Mouse (Mus musculus) limb, embryonic 13.5 days (tissue): ENCODE measurements around the gene Sctr. TPM values are rescaled to one million over a fixed set of nuclear protein-coding genes. Genes with fewer than 3 reads are reported as not detected.
"Not testable (repeated sequence)": the region's sequence is repeated elsewhere in the genome, so short reads cannot be mapped to it uniquely, and the experiment has no call there.

Source experiments
- ATAC-seq: fragments of 200-750 bp; cut with Nextera tagmentation; 2 replicates; pipeline ENCODE4 v1.8.0; 2017; ENCODE audit warnings: low read depth, moderate number of reproducible peaks, moderate TSS enrichment; ENCODE audit not compliant: low FRiP score
- H3K27ac ChIP-seq: fragments of 300-500 bp; sonication (generic); 2 replicates; pipeline ENCODE4 v1.5.1; 2015; ENCODE audit warnings: inconsistent platforms, mild to moderate bottlenecking, moderate library complexity
- H3K27me3 ChIP-seq: fragments of 300-500 bp; sonication (generic); 2 replicates; pipeline ENCODE4 v1.6.1; 2015; ENCODE audit warnings: mild to moderate bottlenecking, inconsistent platforms
- H3K36me3 ChIP-seq: fragments of 300-500 bp; sonication (generic); 2 replicates; pipeline ENCODE4 v1.6.1; 2015; ENCODE audit warnings: inconsistent platforms, mild to moderate bottlenecking, moderate library complexity
- H3K4me1 ChIP-seq: fragments of 300-500 bp; sonication (generic); 2 replicates; pipeline ENCODE4 v1.6.1; 2015; ENCODE audit warnings: inconsistent platforms
- H3K4me2 ChIP-seq: fragments of 300-500 bp; sonication (generic); replicated peaks from 2 replicates; pipeline ENCODE4 v1.6.1; 2015; ENCODE audit warnings: inconsistent platforms, mild to moderate bottlenecking, moderate library complexity
- H3K4me3 ChIP-seq: fragments of 300-500 bp; sonication (generic); 2 replicates; pipeline ENCODE4 v1.5.1; 2015; ENCODE audit warnings: moderate library complexity, mild to moderate bottlenecking, inconsistent platforms
- H3K9ac ChIP-seq: fragments of 300-500 bp; sonication (generic); 2 replicates; pipeline ENCODE4 v1.6.1; 2015; ENCODE audit warnings: mild to moderate bottlenecking, inconsistent platforms
- H3K9me3 ChIP-seq: fragments of 300-500 bp; sonication (generic); 2 replicates; pipeline ENCODE4 v1.6.1; 2016; ENCODE audit warnings: inconsistent platforms
- WGBS: fragments of 180-500 bp; shearing (Covaris S2); methylation state at CpG from one replicate; pipeline ENCODE4 v1.1.7; 2015; 5-methylcytosine and 5-hydroxymethylcytosine counted together
- polyA plus RNA-seq: library from polyadenylated mRNA; unstranded; fragments of >200 nt; fragmentation: Nextera tagmentation; extraction: Ambion mirVana; gene quantifications from 2 replicates; pipeline ENCODE4 v1.2.1, GENCODE M21; 2015

Gene Sctr
- polyA plus RNA-seq, 1 experiment from 2014 or later, result 0.20 TPM

DNA sequence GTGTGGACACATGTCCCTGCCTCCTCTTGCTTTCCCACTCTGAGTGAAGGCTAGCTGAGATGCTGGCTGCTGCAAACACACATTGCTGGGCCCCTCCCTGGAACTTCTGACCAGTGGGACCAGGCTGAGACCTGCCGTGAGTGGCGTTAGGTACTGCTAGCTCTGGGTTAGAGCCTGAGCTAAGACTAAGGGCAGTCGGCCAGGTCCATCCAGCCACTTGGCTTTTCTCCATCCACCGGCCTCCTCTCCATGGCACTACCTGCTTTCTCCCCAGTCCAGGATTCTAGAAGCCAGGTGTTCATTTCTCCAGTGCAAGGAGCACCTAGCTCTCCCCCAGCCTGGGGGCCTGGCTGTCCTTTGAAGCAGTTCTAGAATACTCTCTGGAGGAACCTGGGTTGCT lies 68.2 kb downstream of the Sctr start:
- 60% methylated on average over 4 of the region's 4 CpGs for WGBS
- Histone ChIP-seq H3K27me3 (peaks cover 40% of the 10 kb centered on the region), H3K27ac (no peak overlapping the region), H3K4me3 (no peak overlapping the region), H3K36me3 (no peaks in the 10 kb centered on the region), H3K9ac (no peak overlapping the region), H3K4me1 (peaks cover 25% of the 10 kb centered on the region), H3K9me3 (no peaks in the 10 kb centered on the region), H3K4me2 (no peak overlapping the region)
- ATAC-seq, result no peak

- Histone ChIP-seq H3K36me3 (no peaks in the 10 kb centered on the region), H3K9me3 (no peaks in the 10 kb centered on the region), H3K4me1 (peaks cover 25% of the 10 kb centered on the region), H3K4me2 (no peak overlapping the region), H3K4me3 (no peak overlapping the region), H3K27ac (no peak overlapping the region), H3K9ac (no peak overlapping the region), H3K27me3 (peaks cover 40% of the 10 kb centered on the region)
- no peak for ATAC-seq
- 75% methylated on average over 5 of the region's 5 CpGs for WGBS
Observed at GRCm38 (mm10) chr1:120075507-120075906, 68.8 kb downstream of the Sctr start.

DNA sequence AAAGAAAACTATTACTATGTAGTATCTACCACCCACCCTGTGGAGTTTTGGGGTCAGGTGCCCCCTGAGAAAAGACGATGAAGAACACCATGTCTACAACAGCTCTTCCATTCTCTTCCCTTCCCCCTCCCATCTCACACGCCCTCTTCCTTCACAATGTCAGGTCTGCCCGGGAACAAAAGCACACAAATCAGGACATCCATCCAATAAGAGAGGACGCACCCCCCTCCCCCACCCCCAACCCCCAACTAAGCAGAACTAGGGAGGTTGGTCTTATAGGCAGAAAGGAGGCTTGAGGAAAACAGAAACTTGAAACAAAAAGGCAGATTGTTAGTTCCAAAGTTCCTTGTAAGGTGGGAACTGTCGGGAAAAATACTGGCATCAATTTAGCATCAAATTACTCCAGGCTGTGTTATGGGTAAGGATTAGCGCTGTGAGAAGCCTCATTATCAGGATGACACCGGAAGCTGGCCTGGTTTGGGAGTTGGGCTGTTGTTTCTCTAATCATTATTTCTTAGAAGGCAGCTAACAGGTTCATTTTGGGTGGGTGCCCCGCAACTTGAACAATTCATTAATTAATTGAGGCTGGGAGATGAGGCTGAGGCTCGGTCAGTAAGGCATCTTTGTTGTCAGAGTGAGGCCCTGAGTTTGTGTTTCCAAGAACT lies 71.2 kb downstream of the Sctr start:
- Histone ChIP-seq H3K4me1 (peaks cover 23% of the 10 kb centered on the region), H3K4me2 (no peak overlapping the region), H3K27me3 (peaks cover 22% of the 10 kb centered on the region), H3K27ac (no peak overlapping the region), H3K36me3 (no peaks in the 10 kb centered on the region), H3K4me3 (no peak overlapping the region), H3K9ac (no peak overlapping the region), H3K9me3 (no peaks in the 10 kb centered on the region)
- 30% methylated on average over 9 of the region's 9 CpGs for WGBS
- no peak for ATAC-seq

DNA sequence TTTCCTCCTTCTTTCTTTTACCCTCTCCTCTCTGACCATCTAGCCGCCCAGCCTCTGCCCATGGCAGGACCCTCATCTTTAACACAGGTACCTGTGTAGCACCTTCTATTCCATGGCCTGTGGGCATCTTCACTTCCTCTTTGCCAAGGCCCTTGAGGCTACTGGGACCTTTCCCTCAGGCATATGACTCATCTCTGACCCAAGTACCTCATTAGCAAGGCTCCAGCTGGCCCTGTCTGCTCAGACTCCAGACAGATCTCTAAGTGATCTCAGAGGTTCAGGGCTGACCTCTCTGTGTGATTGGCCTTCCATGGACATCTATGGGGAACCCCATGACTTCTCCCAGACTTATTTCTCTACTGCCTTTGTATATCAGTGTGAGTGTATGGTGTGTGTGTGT lies 73.9 kb downstream of the Sctr start:
- WGBS, result 96% methylated on average over 1 of the region's 1 CpGs
- Histone ChIP-seq H3K9ac (no peak overlapping the region), H3K4me2 (no peak overlapping the region), H3K4me1 (peaks cover 15% of the 10 kb centered on the region), H3K4me3 (no peak overlapping the region), H3K9me3 (no peaks in the 10 kb centered on the region), H3K27me3 (no peaks in the 10 kb centered on the region; the same call in 1 of the 2 replicates), H3K36me3 (no peaks in the 10 kb centered on the region), H3K27ac (no peak overlapping the region)
- no peak for ATAC-seq

DNA sequence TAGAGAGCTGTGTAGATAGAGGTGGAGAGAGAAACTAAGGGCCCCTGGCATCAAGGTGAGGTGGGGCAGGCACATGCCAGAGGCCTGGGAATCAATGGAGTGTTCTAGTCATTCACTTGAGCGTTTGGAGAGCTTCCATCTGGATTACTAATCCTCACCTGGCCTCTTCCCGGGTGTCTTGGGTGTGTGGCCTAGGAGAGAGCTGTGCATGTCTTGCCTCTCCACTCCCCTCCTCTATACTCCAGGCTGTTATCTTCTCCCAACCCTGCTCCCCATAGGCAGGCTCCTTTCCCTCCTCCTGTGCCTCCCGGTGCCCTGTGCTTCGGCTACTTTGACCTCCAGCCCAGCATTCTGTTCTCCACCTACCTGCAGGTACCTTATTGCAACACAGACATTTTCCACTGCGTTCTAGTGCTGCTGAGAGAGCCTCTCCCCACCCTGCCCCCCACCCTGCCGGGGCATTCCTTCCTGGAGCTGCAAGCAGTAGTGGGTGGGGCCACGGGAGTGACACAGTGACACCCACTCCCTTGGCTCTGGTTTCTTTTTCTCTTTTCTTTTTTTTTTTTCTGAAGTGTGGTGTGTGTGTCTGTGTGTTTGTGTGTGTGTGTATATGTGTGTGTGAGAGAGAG lies 76.4 kb downstream of the Sctr start:
- H3K27ac ChIP-seq, result no peak overlapping the region
- WGBS, result 31% methylated on average over 7 of the region's 7 CpGs
- no peak overlapping the region for H3K4me2 ChIP-seq
- H3K4me3 ChIP-seq, result no peak overlapping the region
- H3K27me3 ChIP-seq, result no peaks in the 10 kb centered on the region
- H3K36me3 ChIP-seq, result no peaks in the 10 kb centered on the region
- H3K9ac ChIP-seq, result no peak overlapping the region
- peaks cover 15% of the 10 kb centered on the region for H3K4me1 ChIP-seq
- H3K9me3 ChIP-seq, result no peaks in the 10 kb centered on the region
- 0 out of 2 replicates have a peak, but pooled peaks have one; percentile 10 for ATAC-seq

- ATAC-seq, result no peak
- no peaks in the 10 kb centered on the region for H3K36me3 ChIP-seq
- no peak overlapping the region for H3K27ac ChIP-seq
- H3K9ac ChIP-seq, result no peak overlapping the region
- no peak overlapping the region for H3K4me2 ChIP-seq
- peaks cover 15% of the 10 kb centered on the region for H3K4me1 ChIP-seq
- H3K9me3 ChIP-seq, result no peaks in the 10 kb centered on the region
- H3K27me3 ChIP-seq, result no peaks in the 10 kb centered on the region
- H3K4me3 ChIP-seq, result no peak overlapping the region
- 40% methylated on average over 5 of the region's 5 CpGs for WGBS
Observed at GRCm38 (mm10) chr1:120083921-120084517, 77.3 kb downstream of the Sctr start.

DNA sequence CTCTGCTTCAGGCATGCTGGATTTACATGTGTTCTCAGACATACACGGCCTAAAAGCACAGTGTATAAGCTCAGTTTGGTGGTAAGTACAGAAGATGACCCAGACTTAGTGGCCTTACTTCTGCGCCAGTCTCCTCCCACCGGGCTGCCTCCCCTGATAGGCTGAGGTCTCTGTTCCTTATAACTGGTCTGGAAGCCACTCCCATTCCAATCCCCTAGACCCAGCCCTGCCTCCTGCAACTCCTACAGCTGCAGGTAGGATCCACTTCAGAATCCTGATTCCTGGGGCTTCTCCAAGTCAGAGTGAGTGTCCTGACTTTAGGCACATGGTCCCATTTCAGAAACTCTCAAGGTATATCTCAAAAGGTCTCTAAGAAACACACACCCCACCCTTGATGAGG lies 79.0 kb downstream of the Sctr start:
- H3K4me1 ChIP-seq, result peaks cover 15% of the 10 kb centered on the region
- H3K27ac ChIP-seq, result no peak overlapping the region
- no peaks in the 10 kb centered on the region for H3K27me3 ChIP-seq
- H3K9me3 ChIP-seq, result no peaks in the 10 kb centered on the region
- H3K4me2 ChIP-seq, result no peak overlapping the region
- WGBS, result 70% methylated on average over 3 of the region's 3 CpGs
- no peak for ATAC-seq
- no peak overlapping the region for H3K4me3 ChIP-seq
- H3K9ac ChIP-seq, result no peak overlapping the region
- H3K36me3 ChIP-seq, result no peaks in the 10 kb centered on the region

- H3K27ac ChIP-seq, result no peak overlapping the region
- H3K9ac ChIP-seq, result no peak overlapping the region
- no peaks in the 10 kb centered on the region for H3K27me3 ChIP-seq
- H3K4me1 ChIP-seq, result peaks cover 15% of the 10 kb centered on the region
- H3K9me3 ChIP-seq, result no peaks in the 10 kb centered on the region
- H3K4me3 ChIP-seq, result no peak overlapping the region
- WGBS, result 55% methylated on average over 13 of the region's 13 CpGs
- H3K4me2 ChIP-seq, result no peak overlapping the region
- ATAC-seq, result no peak
- no peaks in the 10 kb centered on the region for H3K36me3 ChIP-seq
Observed at GRCm38 (mm10) chr1:120086644-120087043, 80.0 kb downstream of the Sctr start.

GRCm38 (mm10) chr1:120089180-120089579 lies 82.5 kb downstream of the Sctr start:
- Histone ChIP-seq H3K27me3 (no peaks in the 10 kb centered on the region), H3K9me3 (no peaks in the 10 kb centered on the region), H3K27ac (no peak overlapping the region), H3K36me3 (no peaks in the 10 kb centered on the region), H3K4me3 (no peak overlapping the region), H3K9ac (no peak overlapping the region), H3K4me1 (0 out of 2 replicates have a peak, but pooled peaks cover under 1% of the 10 kb centered on the region), H3K4me2 (no peak overlapping the region)
- WGBS, result 9% methylated on average over 5 of the region's 5 CpGs
- no peak for ATAC-seq

DNA sequence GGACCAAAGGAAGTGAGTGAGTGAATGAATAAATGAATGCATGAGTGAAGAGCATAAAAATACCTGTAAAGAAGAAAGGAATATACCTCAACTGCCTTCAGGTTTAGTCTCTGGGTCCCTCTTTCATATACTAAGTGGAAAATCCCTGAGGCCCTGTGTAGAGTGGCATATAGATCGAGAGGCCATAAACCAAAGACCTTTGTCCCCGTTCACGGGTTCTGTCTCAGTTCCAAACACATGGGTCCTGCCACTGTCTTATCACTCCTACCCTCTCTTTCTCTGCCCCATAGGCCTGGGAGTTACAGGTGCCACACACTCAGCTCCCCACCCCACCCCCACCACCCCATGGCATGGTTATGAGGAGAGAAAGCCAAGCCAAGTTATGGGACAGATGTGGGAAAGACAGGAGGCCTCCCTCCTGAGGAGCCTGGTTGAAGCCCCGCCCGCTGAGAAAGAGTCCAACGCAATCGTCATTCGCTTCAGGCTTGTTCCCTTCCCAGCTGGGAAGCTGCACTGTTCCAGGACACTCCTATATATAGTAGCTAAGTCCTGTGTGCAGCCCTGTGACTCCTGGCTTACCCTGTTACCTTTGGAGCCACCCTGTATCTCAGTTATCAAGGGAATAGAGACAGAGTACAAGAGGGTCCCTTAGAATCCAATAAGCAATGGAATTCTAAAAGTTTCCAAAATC lies 84.3 kb downstream of the Sctr start:
- no peak overlapping the region for H3K9ac ChIP-seq
- WGBS, result 82% methylated on average over 8 of the region's 8 CpGs
- no peak overlapping the region for H3K4me2 ChIP-seq
- no peak for ATAC-seq
- no peak overlapping the region for H3K4me3 ChIP-seq
- H3K27me3 ChIP-seq, result no peaks in the 10 kb centered on the region
- no peaks in the 10 kb centered on the region for H3K9me3 ChIP-seq
- no peak overlapping the region for H3K27ac ChIP-seq
- H3K4me1 ChIP-seq, result no peaks in the 10 kb centered on the region
- H3K36me3 ChIP-seq, result no peaks in the 10 kb centered on the region

DNA sequence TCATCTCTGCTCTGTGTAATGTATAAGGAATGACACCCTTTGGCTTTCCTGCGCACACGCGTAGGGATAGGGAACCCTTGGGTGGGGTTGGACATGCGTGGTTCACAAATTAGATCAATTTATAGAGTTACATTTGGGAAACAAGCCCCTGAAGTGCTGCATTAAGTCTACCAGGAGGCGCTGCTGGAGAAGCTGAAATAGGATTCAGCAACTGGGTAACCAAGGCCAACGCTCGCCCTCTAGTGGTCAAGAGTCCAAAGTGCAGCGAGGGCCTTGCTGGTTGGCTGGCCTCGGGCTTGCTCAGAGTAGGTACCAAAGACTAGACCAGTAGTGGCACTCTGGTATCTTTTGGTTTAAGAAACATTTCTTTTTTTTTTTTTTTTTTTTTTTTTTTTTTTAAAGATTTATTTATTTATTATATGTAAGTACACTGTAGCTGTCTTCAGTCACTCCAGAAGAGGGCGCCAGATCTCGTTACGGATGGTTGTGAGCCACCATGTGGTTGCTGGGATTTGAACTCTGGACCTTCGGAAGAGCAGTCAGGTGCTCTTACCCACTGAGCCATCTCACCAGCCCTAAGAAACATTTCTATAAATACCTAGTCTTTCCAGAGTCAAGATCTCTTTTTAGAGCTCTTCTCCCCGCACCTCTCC lies 86.9 kb downstream of the Sctr start:
- not testable (repeated sequence) for H3K9me3 ChIP-seq, H3K27ac ChIP-seq, H3K9ac ChIP-seq, H3K27me3 ChIP-seq, H3K4me1 ChIP-seq, ATAC-seq, H3K4me3 ChIP-seq, H3K4me2 ChIP-seq, H3K36me3 ChIP-seq
- WGBS, result 63% methylated on average over 13 of the region's 14 CpGs

GRCm38 (mm10) chr1:120094920-120095319 lies 88.2 kb downstream of the Sctr start:
- Histone ChIP-seq H3K36me3 (no peaks in the 10 kb centered on the region), H3K27ac (no peak overlapping the region), H3K4me3 (no peak overlapping the region), H3K9me3 (no peaks in the 10 kb centered on the region), H3K4me1 (no peaks in the 10 kb centered on the region), H3K9ac (no peak overlapping the region), H3K27me3 (no peaks in the 10 kb centered on the region), H3K4me2 (no peak overlapping the region)
- ATAC-seq, result no peak
- 73% methylated on average over 3 of the region's 3 CpGs for WGBS
